Mouse (Mus musculus) liver, embryonic 16.5 days (tissue): ENCODE data around the gene Cyth3. TPM values are rescaled to one million over a fixed set of nuclear protein-coding genes. Genes with fewer than 3 reads are reported as not detected.

Source experiments
- ATAC-seq: fragments of 200-750 bp; cut with Nextera tagmentation; 2 replicates; pipeline ENCODE4 v1.8.0; 2017; ENCODE audit warnings: low read depth, mild to moderate bottlenecking, moderate number of reproducible peaks, moderate library complexity
- H3K27ac ChIP-seq: fragments of 300-500 bp; sonication (generic); 2 replicates; pipeline ENCODE4 v1.5.1; 2014; ENCODE audit warnings: mild to moderate bottlenecking, low read length
- H3K27me3 ChIP-seq: fragments of 300-500 bp; sonication (generic); 2 replicates; pipeline ENCODE4 v1.6.1; 2014; ENCODE audit warnings: low read depth, low read length, mixed read lengths; ENCODE audit not compliant: control insufficient read depth, insufficient read depth
- H3K36me3 ChIP-seq: fragments of 300-500 bp; sonication (generic); 2 replicates; pipeline ENCODE4 v1.6.1; 2014; ENCODE audit warnings: mild to moderate bottlenecking; ENCODE audit not compliant: control insufficient read depth, insufficient read depth
- H3K4me1 ChIP-seq: fragments of 300-500 bp; sonication (generic); 2 replicates; pipeline ENCODE4 v1.6.1; 2014; ENCODE audit warnings: low read depth, low read length, mixed read lengths; ENCODE audit not compliant: control insufficient read depth
- H3K4me2 ChIP-seq: fragments of 300-500 bp; sonication (generic); 2 replicates; pipeline ENCODE4 v1.6.1; 2014; ENCODE audit warnings: low read depth, low read length, mixed read lengths
- H3K4me3 ChIP-seq: fragments of 300-500 bp; sonication (generic); 2 replicates; pipeline ENCODE4 v1.5.1; 2014; ENCODE audit warnings: low read depth, mild to moderate bottlenecking, low read length
- H3K9ac ChIP-seq: fragments of 300-500 bp; sonication (generic); 2 replicates; pipeline ENCODE4 v1.6.1; 2014; ENCODE audit warnings: low read depth, low read length
- H3K9me3 ChIP-seq: fragments of 300-500 bp; sonication (generic); replicated peaks from 2 replicates; pipeline ENCODE4 v1.6.1; 2016; ENCODE audit warnings: low read length; ENCODE audit not compliant: control insufficient read depth
- WGBS: fragments of 180-500 bp; shearing (Covaris S2); extraction: QIAGEN DNeasy Blood & Tissue Kit; methylation state at CpG from one replicate; pipeline ENCODE4 v1.1.7; 2014; ENCODE audit not compliant: insufficient replicate concordance; 5-methylcytosine and 5-hydroxymethylcytosine counted together
- polyA plus RNA-seq: library from polyadenylated mRNA; unstranded; fragments of >200 nt; fragmentation: Nextera tagmentation; extraction: Ambion mirVana; gene quantifications from 2 replicates; pipeline ENCODE4 v1.2.1, GENCODE M21; 2015

Gene Cyth3
- polyA plus RNA-seq, 1 experiment from 2014 or later = 34.7 TPM

DNA sequence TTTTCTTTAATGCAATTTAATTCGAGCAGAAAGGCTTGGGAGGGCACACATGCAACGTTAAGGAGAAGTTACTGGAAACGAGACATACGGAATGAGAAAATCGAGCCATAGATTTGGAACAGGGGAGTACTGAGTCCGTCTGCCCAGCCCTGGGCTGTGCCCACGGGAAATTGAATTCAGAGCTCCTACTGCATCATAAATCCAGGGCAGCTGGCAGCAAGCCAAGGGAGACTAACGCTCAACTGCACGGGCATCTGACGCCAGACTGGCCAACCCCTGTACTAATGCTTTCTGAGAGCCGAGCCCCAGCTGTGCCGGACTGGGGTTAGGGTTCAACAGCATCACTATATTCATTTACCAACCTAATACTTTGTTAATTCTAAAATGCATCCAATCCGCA is 1.3 kb upstream of the Cyth3 start:
- no peak overlapping the region for H3K9ac ChIP-seq
- no peaks in the 10 kb centered on the region for H3K9me3 ChIP-seq
- 64% methylated on average over 13 of the region's 13 CpGs for WGBS
- H3K4me1 ChIP-seq = peaks cover 43% of the 10 kb centered on the region
- H3K4me3 ChIP-seq = no peak overlapping the region
- no peak overlapping the region for H3K4me2 ChIP-seq
- no peak overlapping the region for H3K27ac ChIP-seq
- no peak for ATAC-seq
- H3K27me3 ChIP-seq = no peaks in the 10 kb centered on the region
- H3K36me3 ChIP-seq = no peaks in the 10 kb centered on the region

- no peaks in the 10 kb centered on the region for H3K36me3 ChIP-seq
- peak overlapping the region; percentile 99 for H3K4me3 ChIP-seq
- no peaks in the 10 kb centered on the region for H3K27me3 ChIP-seq
- no peaks in the 10 kb centered on the region for H3K9me3 ChIP-seq
- WGBS = under 1% methylated on average over 47 of the region's 48 CpGs
- peak overlapping the region; percentile 99 for H3K9ac ChIP-seq
- H3K4me2 ChIP-seq = peak overlapping the region; percentile 56
- H3K27ac ChIP-seq = peak overlapping the region; percentile 95
- peaks cover 51% of the 10 kb centered on the region for H3K4me1 ChIP-seq
- peak; percentile 60 for ATAC-seq
These were observed 440 bp downstream of the Cyth3 start for GRCm38 (mm10) chr5:143622623-143623150.

GRCm38 (mm10) chr5:143623356-143624295 is 1.4 kb downstream of the Cyth3 start:
- peak; percentile 22; the same call in 1 of the 2 replicates for ATAC-seq
- Histone ChIP-seq H3K4me2 (peak overlapping the region; percentile 56), H3K9me3 (no peaks in the 10 kb centered on the region), H3K4me1 (peaks cover 52% of the 10 kb centered on the region), H3K27ac (peak overlapping the region; percentile 95), H3K4me3 (peak overlapping the region; percentile 99), H3K36me3 (no peaks in the 10 kb centered on the region), H3K9ac (peak overlapping the region; percentile 99), H3K27me3 (no peaks in the 10 kb centered on the region)
- 20% methylated on average over 19 of the region's 19 CpGs for WGBS

- Histone ChIP-seq H3K9ac (peak overlapping the region; percentile 99), H3K4me3 (peak overlapping the region; percentile 99)
These were observed 2.2 kb downstream of the Cyth3 start for GRCm38 (mm10) chr5:143624449-143624848.

DNA sequence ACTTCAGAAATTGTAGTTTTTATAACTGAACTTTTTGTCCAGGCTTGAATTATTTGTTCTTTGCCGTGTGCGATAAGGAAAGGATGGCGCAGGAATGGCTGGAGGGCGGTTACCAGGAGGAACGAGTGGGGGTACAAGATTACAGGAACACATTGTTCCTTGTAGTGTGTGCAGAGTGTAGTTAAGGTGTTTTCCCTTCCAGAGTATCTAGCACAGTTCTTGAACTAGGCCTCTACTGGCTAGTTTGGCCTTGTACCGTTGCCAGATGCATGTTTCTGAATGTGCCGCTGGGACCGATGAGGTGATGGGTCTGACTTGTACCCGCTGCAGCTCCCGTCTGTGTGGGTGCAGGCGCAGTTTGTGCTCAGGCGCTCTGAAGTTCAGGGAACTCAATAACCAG is 3.2 kb downstream of the Cyth3 start:
- H3K4me3 ChIP-seq = peak overlapping the region; percentile 64
- 29% methylated on average over 12 of the region's 12 CpGs for WGBS
- peak overlapping the region; percentile 72 for H3K9ac ChIP-seq
- H3K4me1 ChIP-seq = peaks cover 53% of the 10 kb centered on the region
- no peaks in the 10 kb centered on the region for H3K27me3 ChIP-seq
- peak; percentile 78 for ATAC-seq
- peak overlapping the region; percentile 80 for H3K4me2 ChIP-seq
- 0 out of 2 replicates have a peak, but pooled peaks cover 4% of the 10 kb centered on the region for H3K9me3 ChIP-seq
- H3K36me3 ChIP-seq = no peaks in the 10 kb centered on the region; the same call in 1 of the 2 replicates
- H3K27ac ChIP-seq = peak overlapping the region; percentile 96

More at GRCm38 (mm10) chr5:143624449-143624848, 2.2 kb downstream of the Cyth3 start:
- no peak for ATAC-seq
- Histone ChIP-seq H3K4me2 (peak overlapping the region; percentile 56), H3K4me1 (peaks cover 50% of the 10 kb centered on the region), H3K27ac (peak overlapping the region; percentile 95), H3K9me3 (no peaks in the 10 kb centered on the region), H3K27me3 (no peaks in the 10 kb centered on the region), H3K36me3 (no peaks in the 10 kb centered on the region)
- WGBS = 44% methylated on average over 3 of the region's 3 CpGs

DNA sequence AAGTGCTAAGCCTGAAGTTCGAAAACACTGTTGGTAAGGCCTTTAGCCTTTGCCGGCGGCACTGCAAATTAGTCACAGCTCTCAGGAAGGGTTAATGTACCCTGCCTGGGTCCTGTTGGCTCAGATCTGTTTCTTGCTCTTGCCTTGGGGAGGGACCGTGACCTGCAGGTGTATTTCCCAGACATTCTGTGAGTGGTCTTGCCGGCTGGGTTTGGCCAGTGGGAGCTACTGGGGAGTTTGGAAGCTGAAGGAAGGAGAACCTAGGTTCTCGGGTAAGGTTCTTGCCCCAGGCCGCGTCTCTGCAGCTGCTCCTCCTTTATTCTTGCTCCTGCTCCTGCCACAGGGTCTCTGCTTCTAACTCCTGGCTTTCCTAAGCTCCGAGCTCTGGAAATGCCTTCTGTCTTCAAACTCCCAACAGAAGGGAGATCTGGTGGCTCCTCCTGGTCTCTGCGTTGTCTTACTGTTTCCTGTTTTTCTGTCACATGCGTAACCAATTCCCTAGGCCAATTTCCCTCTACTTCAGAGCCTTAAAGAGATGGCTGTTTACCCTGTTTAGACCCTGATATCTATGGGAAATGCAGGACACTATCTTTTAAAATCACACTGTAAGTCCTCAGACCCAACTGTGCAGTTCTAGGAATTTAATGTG is 3.8 kb downstream of the Cyth3 start:
- ATAC-seq = no peak
- H3K36me3 ChIP-seq = no peaks in the 10 kb centered on the region; the same call in 1 of the 2 replicates
- peak overlapping the region; percentile 72 for H3K9ac ChIP-seq
- 0 out of 2 replicates have a peak, but pooled peaks cover 4% of the 10 kb centered on the region for H3K9me3 ChIP-seq
- 31% methylated on average over 11 of the region's 11 CpGs for WGBS
- H3K4me1 ChIP-seq = peaks cover 59% of the 10 kb centered on the region
- H3K4me3 ChIP-seq = peak overlapping the region; percentile 64
- H3K27ac ChIP-seq = peak overlapping the region; percentile 96
- no peaks in the 10 kb centered on the region for H3K27me3 ChIP-seq
- H3K4me2 ChIP-seq = peak overlapping the region; percentile 80

DNA sequence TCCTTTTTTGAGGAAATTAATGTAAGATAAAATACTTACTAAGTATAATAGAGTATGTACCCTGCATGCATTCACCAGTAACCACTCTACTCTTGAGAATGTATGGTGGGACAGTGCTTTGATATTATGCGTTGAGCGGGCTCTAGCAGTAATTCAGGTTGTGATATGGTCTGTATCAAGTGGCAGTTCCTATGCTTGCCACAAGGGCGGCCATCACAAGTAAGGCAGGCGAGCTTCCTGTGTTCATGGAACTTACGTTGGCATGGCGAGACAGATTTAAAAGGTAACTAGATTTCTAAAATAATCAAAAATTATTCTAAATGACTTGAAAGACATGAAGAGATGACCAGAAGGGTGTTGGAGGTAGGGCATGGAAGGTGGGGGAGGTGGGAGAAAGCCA is 5.3 kb downstream of the Cyth3 start:
- WGBS = 90% methylated on average over 6 of the region's 6 CpGs
- Histone ChIP-seq H3K4me3 (no peak overlapping the region), H3K36me3 (no peaks in the 10 kb centered on the region; the same call in 1 of the 2 replicates), H3K9ac (no peak overlapping the region), H3K27me3 (no peaks in the 10 kb centered on the region), H3K27ac (no peak overlapping the region; the same call in 1 of the 2 replicates), H3K4me2 (no peak overlapping the region), H3K9me3 (0 out of 2 replicates have a peak, but pooled peaks cover 4% of the 10 kb centered on the region), H3K4me1 (peaks cover 66% of the 10 kb centered on the region)
- ATAC-seq = no peak

DNA sequence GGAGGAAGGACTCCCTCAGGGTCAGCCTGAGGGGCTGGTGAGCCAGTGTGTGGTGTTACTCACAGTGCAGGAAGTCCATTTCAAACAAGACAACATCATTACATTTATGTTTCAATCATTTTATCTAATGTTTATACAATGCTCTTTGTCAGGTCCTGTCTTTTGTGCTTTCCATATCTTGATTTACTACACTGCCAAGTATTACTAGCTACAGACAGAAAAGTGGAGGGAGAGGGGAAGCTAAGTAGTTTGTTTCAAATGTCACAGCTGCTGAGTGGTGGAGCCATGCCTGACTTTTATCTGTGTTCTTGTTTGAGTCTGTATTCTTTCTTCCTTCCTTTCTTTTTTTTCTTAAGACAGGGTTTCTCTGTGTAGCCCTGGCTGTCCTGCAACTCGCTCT is 5.7 kb downstream of the Cyth3 start:
- H3K27ac ChIP-seq = no peak overlapping the region; the same call in 1 of the 2 replicates
- no peak overlapping the region for H3K4me2 ChIP-seq
- peaks cover 70% of the 10 kb centered on the region for H3K4me1 ChIP-seq

More for the DNA sequence above, 5.7 kb downstream of the Cyth3 start:
- 82% methylated on average over 1 of the region's 1 CpGs for WGBS
- H3K4me3 ChIP-seq = no peak overlapping the region
- ATAC-seq = no peak
- no peaks in the 10 kb centered on the region; the same call in 1 of the 2 replicates for H3K36me3 ChIP-seq
- 0 out of 2 replicates have a peak, but pooled peaks cover 4% of the 10 kb centered on the region for H3K9me3 ChIP-seq
- no peak overlapping the region for H3K9ac ChIP-seq
- no peaks in the 10 kb centered on the region for H3K27me3 ChIP-seq
